Mouse (Mus musculus): ENCODE data around the gene Trip10. TPM values are rescaled to one million over a fixed set of nuclear protein-coding genes. Genes with fewer than 3 reads are reported as not detected.

Trip10 gene
- polyA plus RNA-seq (2014; fragmentation: Nextera tagmentation; extraction: Ambion mirVana) = 21.2 and 23.6 TPM in 2 replicates

GRCm38 (mm10) chr17:57249186-57250181 lies at the start of gene Trip10:
Trip10 (plus strand) TSS chr17:57249455.
- Histone ChIP-seq H3K4me2 (peak within 1 kb of the TSS; percentile 91), H3K4me3 (ENCODE audit: low read depth, low read length) (peak within 1 kb of the TSS; percentile 63), H3K27me3 (ENCODE audit: control insufficient read depth, insufficient read depth, low read length) (no peaks in the 10 kb centered on the region), H3K36me3 (ENCODE audit: control insufficient read depth, insufficient read depth, low read length) (peaks cover 3% of the 10 kb centered on the region; the same call in 1 of the 2 replicates), H3K9ac (ENCODE audit: low read length) (peak within 1 kb of the TSS; percentile 62), H3K27ac (ENCODE audit: low read depth, low read length) (peak within 1 kb of the TSS; percentile 52), H3K4me1 (ENCODE audit: control insufficient read depth, insufficient read depth, low read length) (peaks cover 18% of the 10 kb centered on the region), H3K9me3 (ENCODE audit: control insufficient read depth, low read length) (no peaks in the 10 kb centered on the region)
- WGBS = under 1% methylated on average over 45 of the region's 52 CpGs
- ATAC-seq (ENCODE audit: low FRiP score) (peak; percentile 65), DNase-seq (ENCODE audit: low spot score, missing footprints) (peak; percentile 100)

GRCm38 (mm10) chr17:57201841-57202724 lies 47.2 kb upstream of the Trip10 start:
- Histone ChIP-seq H3K36me3 (ENCODE audit: control insufficient read depth, insufficient read depth, low read length) (no peaks in the 10 kb centered on the region), H3K9ac (ENCODE audit: low read length) (no peak overlapping the region), H3K4me2 (no peak overlapping the region), H3K4me1 (ENCODE audit: control insufficient read depth, insufficient read depth, low read length) (no peaks in the 10 kb centered on the region), H3K27ac (ENCODE audit: low read depth, low read length) (no peak overlapping the region), H3K27me3 (ENCODE audit: control insufficient read depth, insufficient read depth, low read length) (no peaks in the 10 kb centered on the region), H3K9me3 (ENCODE audit: control insufficient read depth, low read length) (no peaks in the 10 kb centered on the region), H3K4me3 (ENCODE audit: low read depth, low read length) (no peak overlapping the region)
- 83% methylated on average over 10 of the region's 10 CpGs for WGBS
- ATAC-seq (ENCODE audit: low FRiP score) (no peak), DNase-seq (ENCODE audit: low spot score, missing footprints) (no peak)

- H3K27me3 ChIP-seq (ENCODE audit: control insufficient read depth, insufficient read depth, low read length) = no peaks in the 10 kb centered on the region
- H3K36me3 ChIP-seq (ENCODE audit: control insufficient read depth, insufficient read depth, low read length) = no peaks in the 10 kb centered on the region
- no peak overlapping the region for H3K4me3 ChIP-seq (ENCODE audit: low read depth, low read length)
- no peak overlapping the region for H3K27ac ChIP-seq (ENCODE audit: low read depth, low read length)
- H3K9me3 ChIP-seq (ENCODE audit: control insufficient read depth, low read length) = no peaks in the 10 kb centered on the region
- 93% methylated on average over 3 of the region's 3 CpGs for WGBS
- no peaks in the 10 kb centered on the region for H3K4me1 ChIP-seq (ENCODE audit: control insufficient read depth, insufficient read depth, low read length)
- H3K9ac ChIP-seq (ENCODE audit: low read length) = no peak overlapping the region
- no peak overlapping the region for H3K4me2 ChIP-seq
- ATAC-seq (ENCODE audit: low FRiP score) (no peak), DNase-seq (ENCODE audit: low spot score, missing footprints) (no peak)
Measured at GRCm38 (mm10) chr17:57207938-57208337, 41.3 kb upstream of the Trip10 start.

- no peak overlapping the region for H3K4me3 ChIP-seq (ENCODE audit: low read depth, low read length)
- no peak overlapping the region for H3K9ac ChIP-seq (ENCODE audit: low read length)
- WGBS = 93% methylated on average over 4 of the region's 4 CpGs
Measured at GRCm38 (mm10) chr17:57209330-57209729, 39.9 kb upstream of the Trip10 start.

GRCm38 (mm10) chr17:57211501-57211900 lies 37.8 kb upstream of the Trip10 start:
- H3K4me2 ChIP-seq = no peak overlapping the region
- DNase-seq (ENCODE audit: low spot score, missing footprints) (no peak), ATAC-seq (ENCODE audit: low FRiP score) (no peak)
- no peak overlapping the region for H3K9ac ChIP-seq (ENCODE audit: low read length)
- no peak overlapping the region for H3K27ac ChIP-seq (ENCODE audit: low read depth, low read length)
- H3K27me3 ChIP-seq (ENCODE audit: control insufficient read depth, insufficient read depth, low read length) = no peaks in the 10 kb centered on the region
- no peaks in the 10 kb centered on the region for H3K36me3 ChIP-seq (ENCODE audit: control insufficient read depth, insufficient read depth, low read length)
- WGBS = 70% methylated on average over 9 of the region's 9 CpGs
- no peaks in the 10 kb centered on the region for H3K4me1 ChIP-seq (ENCODE audit: control insufficient read depth, insufficient read depth, low read length)
- H3K4me3 ChIP-seq (ENCODE audit: low read depth, low read length) = no peak overlapping the region
- H3K9me3 ChIP-seq (ENCODE audit: control insufficient read depth, low read length) = no peaks in the 10 kb centered on the region

More at GRCm38 (mm10) chr17:57209330-57209729, 39.9 kb upstream of the Trip10 start:
- DNase-seq (ENCODE audit: low spot score, missing footprints) (no peak), ATAC-seq (ENCODE audit: low FRiP score) (no peak)
- Histone ChIP-seq H3K9me3 (ENCODE audit: control insufficient read depth, low read length) (no peaks in the 10 kb centered on the region), H3K27ac (ENCODE audit: low read depth, low read length) (no peak overlapping the region), H3K4me2 (no peak overlapping the region), H3K4me1 (ENCODE audit: control insufficient read depth, insufficient read depth, low read length) (no peaks in the 10 kb centered on the region), H3K27me3 (ENCODE audit: control insufficient read depth, insufficient read depth, low read length) (no peaks in the 10 kb centered on the region), H3K36me3 (ENCODE audit: control insufficient read depth, insufficient read depth, low read length) (no peaks in the 10 kb centered on the region)

- 0 out of 2 replicates have a peak, but pooled peaks cover 2% of the 10 kb centered on the region for H3K4me1 ChIP-seq (ENCODE audit: control insufficient read depth, insufficient read depth, low read length)
- peak; percentile 87 for DNase-seq (ENCODE audit: low spot score, missing footprints)
- no peak overlapping the region for H3K4me2 ChIP-seq
- peak; percentile 77 for ATAC-seq (ENCODE audit: low FRiP score)
- no peak overlapping the region for H3K9ac ChIP-seq (ENCODE audit: low read length)
- H3K4me3 ChIP-seq (ENCODE audit: low read depth, low read length) = no peak overlapping the region
- H3K27me3 ChIP-seq (ENCODE audit: control insufficient read depth, insufficient read depth, low read length) = no peaks in the 10 kb centered on the region
- no peaks in the 10 kb centered on the region for H3K36me3 ChIP-seq (ENCODE audit: control insufficient read depth, insufficient read depth, low read length)
- 50% methylated on average over 13 of the region's 13 CpGs for WGBS
- no peak overlapping the region for H3K27ac ChIP-seq (ENCODE audit: low read depth, low read length)
- no peaks in the 10 kb centered on the region for H3K9me3 ChIP-seq (ENCODE audit: control insufficient read depth, low read length)
Measured at GRCm38 (mm10) chr17:57214676-57215387, 34.4 kb upstream of the Trip10 start.

- H3K27me3 ChIP-seq (ENCODE audit: control insufficient read depth, insufficient read depth, low read length) = no peaks in the 10 kb centered on the region
- no peaks in the 10 kb centered on the region for H3K36me3 ChIP-seq (ENCODE audit: control insufficient read depth, insufficient read depth, low read length)
- no peak overlapping the region for H3K4me2 ChIP-seq
- H3K4me3 ChIP-seq (ENCODE audit: low read depth, low read length) = no peak overlapping the region
- no peak for ATAC-seq (ENCODE audit: low FRiP score)
- 0 out of 2 replicates have a peak, but pooled peaks cover 2% of the 10 kb centered on the region for H3K4me1 ChIP-seq (ENCODE audit: control insufficient read depth, insufficient read depth, low read length)
- H3K27ac ChIP-seq (ENCODE audit: low read depth, low read length) = no peak overlapping the region
- H3K9me3 ChIP-seq (ENCODE audit: control insufficient read depth, low read length) = no peaks in the 10 kb centered on the region
- H3K9ac ChIP-seq (ENCODE audit: low read length) = no peak overlapping the region
- DNase-seq (ENCODE audit: low spot score, missing footprints) = no peak
- WGBS = 76% methylated on average over 12 of the region's 12 CpGs
Measured at GRCm38 (mm10) chr17:57218335-57218900, 30.8 kb upstream of the Trip10 start.

- peak; percentile 58 for ATAC-seq (ENCODE audit: low FRiP score)
- 26% methylated on average over 11 of the region's 11 CpGs for WGBS
- no peaks in the 10 kb centered on the region for H3K27me3 ChIP-seq (ENCODE audit: control insufficient read depth, insufficient read depth, low read length)
- H3K9me3 ChIP-seq (ENCODE audit: control insufficient read depth, low read length) = no peaks in the 10 kb centered on the region
- 0 out of 2 replicates have a peak, but pooled peaks cover 2% of the 10 kb centered on the region for H3K4me1 ChIP-seq (ENCODE audit: control insufficient read depth, insufficient read depth, low read length)
- H3K36me3 ChIP-seq (ENCODE audit: control insufficient read depth, insufficient read depth, low read length) = no peaks in the 10 kb centered on the region
- H3K27ac ChIP-seq (ENCODE audit: low read depth, low read length) = no peak overlapping the region
- H3K4me2 ChIP-seq = no peak overlapping the region
- H3K4me3 ChIP-seq (ENCODE audit: low read depth, low read length) = no peak overlapping the region
- DNase-seq (ENCODE audit: low spot score, missing footprints) = peak; percentile 92
- no peak overlapping the region for H3K9ac ChIP-seq (ENCODE audit: low read length)
Measured at GRCm38 (mm10) chr17:57219167-57219883, 29.9 kb upstream of the Trip10 start.

All from midbrain, embryonic 11.5 days (tissue).